Mouse (Mus musculus) heart, postnatal 36 days (tissue): Measurements from ENCODE around the gene Poldip3. TPM values are rescaled to one million over a fixed set of nuclear protein-coding genes. Genes with fewer than 3 reads are reported as not detected.

Experiments
- DNase-seq, 2 experiments: peaks; one replicate each; pipeline ENCODE4 v3.0.0; 2021 to 2022
- intact Hi-C: fragments of 180-260 bp; cut with DNase I; formaldehyde crosslinking; loops from one replicate; pipeline ENCODE4 v1.15.1; 2025
- total RNA-seq, 2 experiments: library from RNA; stranded (reverse); gene quantifications; 2 replicates each; pipeline ENCODE4 v1.2.3; 2021

Poldip3 gene
- total RNA-seq, 2 experiments from 2014 or later: 26.6 to 29.1 TPM

- intact Hi-C loops: no loop called here
- DNase-seq: no peak
Measured at GRCm38 (mm10) chr15:83090874-83091273, 58.3 kb downstream of the Poldip3 start.

- intact Hi-C loops: no loop called here
Measured at GRCm38 (mm10) chr15:83089429-83089605, 59.9 kb downstream of the Poldip3 start, which contains the start of gene Serhl. Gene Serhl (plus strand): TSS chr15:83089506.

GRCm38 (mm10) chr15:83088495-83089428, 60.4 kb downstream of the Poldip3 start:
- no peak for DNase-seq
- intact Hi-C loops: no loop called here

More at GRCm38 (mm10) chr15:83089429-83089605, 59.9 kb downstream of the Poldip3 start, which contains the start of gene Serhl:
- DNase-seq: no peak

GRCm38 (mm10) chr15:83086636-83087328, 62.4 kb downstream of the Poldip3 start:
- intact Hi-C loops: no loop called here
- DNase-seq: no peak

- intact Hi-C loops: no loop called here
Measured at GRCm38 (mm10) chr15:83085901-83086300, 63.3 kb downstream of the Poldip3 start.

GRCm38 (mm10) chr15:83084022-83084640, 65.1 kb downstream of the Poldip3 start:
- intact Hi-C loops: no loop called here
- DNase-seq: peak; percentile 25 to 35

More at GRCm38 (mm10) chr15:83085901-83086300, 63.3 kb downstream of the Poldip3 start:
- peak; percentile 54 to 71 for DNase-seq

- DNase-seq: no peak
- intact Hi-C loops: loop anchor here (2.0 kb wide), 1 partner anchor 41 kb away; no protein-coding TSS in a partner anchor
Measured at GRCm38 (mm10) chr15:83083530-83083929, 65.7 kb downstream of the Poldip3 start.

Other genes starting within 250 kb of the Poldip3 start
- 10 to 100 TPM; 56.1 to 56.7 TPM for gene Tcf20, start 161.5 kb downstream of the Poldip3 start, total RNA-seq
- gene Nfam1, start 116.1 kb downstream of the Poldip3 start, total RNA-seq: 1 to 10 TPM; 2.3 to 4.4 TPM
- gene Serhl, start 59.9 kb downstream of the Poldip3 start, total RNA-seq: 10 to 100 TPM; 43.6 to 46.5 TPM
- gene Rrp7a, start 26.6 kb downstream of the Poldip3 start, total RNA-seq: 10 to 100 TPM; 42.3 to 42.8 TPM
- 10 to 100 TPM; 88.0 to 94.8 TPM for gene Cyb5r3, start 23.2 kb upstream of the Poldip3 start, total RNA-seq
- 1 to 10 TPM; 3.4 to 8.3 TPM for gene A4galt, start 102.4 kb upstream of the Poldip3 start, total RNA-seq
- 10 to 100 TPM; 11.0 to 12.2 TPM for gene Arfgap3, start 200.9 kb upstream of the Poldip3 start, total RNA-seq